Mouse (Mus musculus) CD4-positive naive resting alpha-beta T cell, adult 76 days (primary cell): ENCODE results near the gene Efl1. TPM values are rescaled to one million over a fixed set of nuclear protein-coding genes. Genes with fewer than 3 reads are reported as not detected.

Experiments used
- total RNA-seq: library from RNA; stranded (reverse); gene quantifications from one replicate; pipeline ENCODE4 v1.2.4, GENCODE M21; 2023

Gene Efl1
- 32.4 TPM for total RNA-seq

GRCm38 (mm10) chr7:82648353-82649080, at the start of gene Efl1, which contains the start of gene Saxo2:
TSS of gene Efl1 (plus strand) at chr7:82648614.
TSS of gene Saxo2 (minus strand) at chr7:82648528.

Other genes with a start within 250 kb of the Efl1 start
- gene Saxo2, start 86 bp upstream of the Efl1 start, total RNA-seq = not detected
- 35.1 TPM for gene Mex3b, start 218.7 kb downstream of the Efl1 start, total RNA-seq